Mouse (Mus musculus) right cerebral cortex, postnatal 10 days (tissue): ENCODE measurements around the gene Lig1.

Experiments used
- DNase-seq, 2 experiments: peaks; one replicate each; pipeline ENCODE4 v3.0.0; 2021; ENCODE audit warnings: low spot score in 2 of 2

Gene Lig1

DNA sequence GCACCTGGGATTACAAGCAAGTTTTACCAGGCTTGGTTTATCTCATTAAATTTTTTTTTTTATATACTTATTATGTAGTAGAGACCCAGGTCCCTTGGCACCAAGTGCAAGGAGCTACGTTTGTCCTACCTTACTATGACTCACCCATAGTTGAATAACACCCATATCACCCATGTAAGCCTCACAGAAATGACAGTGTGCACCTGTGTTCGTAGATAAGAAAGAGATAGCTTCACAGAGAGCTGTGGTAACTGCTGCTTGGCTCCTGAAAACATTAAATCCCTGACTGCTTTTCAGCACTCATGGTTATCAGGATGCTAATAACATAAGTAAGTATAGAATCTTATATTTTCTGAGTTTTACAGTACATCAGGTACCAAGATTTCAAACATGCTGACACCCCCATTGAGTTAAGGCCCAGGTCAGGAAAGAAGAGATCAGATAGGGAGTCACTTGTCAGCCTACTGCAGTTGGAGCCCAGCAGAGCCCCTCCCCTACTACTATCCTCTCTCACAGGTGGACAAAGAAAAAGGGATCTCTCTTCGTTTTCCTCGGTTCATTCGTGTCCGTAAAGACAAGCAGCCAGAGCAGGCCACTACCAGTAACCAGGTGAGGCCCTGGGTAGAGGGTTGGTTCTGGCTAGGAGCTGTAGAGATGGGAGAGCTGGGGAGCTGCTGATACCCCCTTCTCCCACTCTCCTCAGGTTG is 33.6 kb downstream of the Lig1 start:
- no peak for DNase-seq

- peak in 1 of 2 experiments; percentile 25 for DNase-seq
Measured at GRCm38 (mm10) chr7:13311401-13311800, 34.3 kb downstream of the Lig1 start.

- DNase-seq: no peak
Measured at GRCm38 (mm10) chr7:13314095-13314597, 37.1 kb downstream of the Lig1 start.

GRCm38 (mm10) chr7:13321424-13321823 is 44.3 kb downstream of the Lig1 start:
- no peak for DNase-seq

- no peak for DNase-seq
Measured at GRCm38 (mm10) chr7:13324316-13324715, 47.2 kb downstream of the Lig1 start, which contains the start of gene Pla2g4c. Gene Pla2g4c, plus strand, starts transcription at chr7:13324655.

DNA sequence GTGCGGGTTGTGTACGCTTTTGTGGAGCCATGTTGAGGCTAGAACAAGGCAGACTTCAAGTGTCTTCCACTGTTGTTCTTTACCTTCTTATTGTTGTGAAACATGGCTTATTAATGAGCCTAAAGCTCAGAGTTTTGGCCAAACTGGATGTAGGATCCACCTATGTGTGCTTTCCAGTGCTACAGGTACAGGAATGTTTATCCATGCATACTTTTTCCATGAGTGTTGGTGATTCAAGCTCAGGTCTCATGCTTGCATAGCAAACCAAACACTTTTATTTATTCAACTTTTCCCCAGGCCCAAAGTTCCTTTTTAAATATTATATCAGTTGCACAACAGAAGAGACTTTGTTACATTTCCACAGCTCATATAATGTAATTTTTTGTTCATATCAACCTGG is 53.5 kb downstream of the Lig1 start:
- DNase-seq: no peak

- peak; percentile 68 to 80 for DNase-seq
Measured at GRCm38 (mm10) chr7:13355943-13356342, 78.9 kb downstream of the Lig1 start.
